ENCODE assay signal across 23 mouse cellular contexts in genomic region chr3:66102599-66102932, GRCm38 (mm10).
DNase-seq lines count a peak whose midpoint lies in the region; ATAC-seq lines count a peak whose summit lies in the region.
"Had no signal": no experiment of that assay in that cellular context is flagged by ENCODE, and none has a peak within 500 bp of the region (broad histone marks: within the 10 kb centered on the region; RNA-seq: fewer than 3 reads in every experiment).

No protein-coding gene starts in this region.

- no peak overlapping the region for H3K9ac ChIP-seq in neural tube, embryonic 12.5 days
- no peak overlapping the region for H3K9ac ChIP-seq in neural tube, embryonic 15.5 days (replicated peaks)
- H3K9ac ChIP-seq in hindbrain, embryonic 13.5 days, result no peak overlapping the region
- no peak overlapping the region for H3K9ac ChIP-seq in midbrain, embryonic 13.5 days (replicated peaks)
- H3K9ac ChIP-seq: embryonic facial prominence, embryonic 15.5 days had no signal

- no peak overlapping the region for H3K4me3 ChIP-seq in neural tube, embryonic 12.5 days
- no peak overlapping the region for H3K4me3 ChIP-seq in neural tube, embryonic 15.5 days (replicated peaks)
- no peak overlapping the region for H3K4me3 ChIP-seq in hindbrain, embryonic 13.5 days
- H3K4me3 ChIP-seq in midbrain, embryonic 13.5 days (replicated peaks), result no peak overlapping the region
- H3K4me3 ChIP-seq: embryonic facial prominence, embryonic 15.5 days had no signal

- 84% methylated on average over 3 of the region's 3 CpGs for WGBS in neural tube, embryonic 12.5 days
- 69% methylated on average over 3 of the region's 3 CpGs for WGBS in neural tube, embryonic 15.5 days
- WGBS in hindbrain, embryonic 13.5 days, result 85% methylated on average over 3 of the region's 3 CpGs
- whole genome bisulfite sequencing in midbrain, embryonic 13.5 days, result 66% methylated on average over 3 of the region's 3 CpGs

- no peaks in the 10 kb centered on the region for H3K36me3 ChIP-seq in neural tube, embryonic 12.5 days
- H3K36me3 ChIP-seq in neural tube, embryonic 15.5 days, result no peaks in the 10 kb centered on the region
- H3K36me3 ChIP-seq in hindbrain, embryonic 13.5 days, result no peaks in the 10 kb centered on the region
- no peaks in the 10 kb centered on the region for H3K36me3 ChIP-seq in midbrain, embryonic 13.5 days
- H3K36me3 ChIP-seq: embryonic facial prominence, embryonic 15.5 days had no signal

- H3K9me3 ChIP-seq in neural tube, embryonic 12.5 days, result no peaks in the 10 kb centered on the region
- H3K9me3 ChIP-seq in neural tube, embryonic 15.5 days (replicated peaks), result no peaks in the 10 kb centered on the region
- H3K9me3 ChIP-seq in hindbrain, embryonic 13.5 days, result no peaks in the 10 kb centered on the region
- no peaks in the 10 kb centered on the region for H3K9me3 ChIP-seq in midbrain, embryonic 13.5 days
- H3K9me3 ChIP-seq: embryonic facial prominence, embryonic 15.5 days had no signal

- no peaks in the 10 kb centered on the region for H3K27me3 ChIP-seq in neural tube, embryonic 12.5 days (replicated peaks)
- H3K27me3 ChIP-seq in neural tube, embryonic 15.5 days (replicated peaks), result no peaks in the 10 kb centered on the region
- no peaks in the 10 kb centered on the region for H3K27me3 ChIP-seq in hindbrain, embryonic 13.5 days
- no peaks in the 10 kb centered on the region for H3K27me3 ChIP-seq in midbrain, embryonic 13.5 days
- H3K27me3 ChIP-seq: CH12.LX; embryonic facial prominence, embryonic 15.5 days had no signal

- H3K4me2 ChIP-seq in neural tube, embryonic 12.5 days (replicated peaks), result no peak overlapping the region
- no peak overlapping the region for H3K4me2 ChIP-seq in neural tube, embryonic 15.5 days
- no peak overlapping the region for H3K4me2 ChIP-seq in hindbrain, embryonic 13.5 days
- H3K4me2 ChIP-seq in midbrain, embryonic 13.5 days (replicated peaks), result no peak overlapping the region
- H3K4me2 ChIP-seq: embryonic facial prominence, embryonic 15.5 days; heart, embryonic 11.5 days; liver, embryonic 11.5 days had no signal

- H3K4me1 ChIP-seq in neural tube, embryonic 12.5 days, result no peaks in the 10 kb centered on the region
- no peaks in the 10 kb centered on the region for H3K4me1 ChIP-seq in neural tube, embryonic 15.5 days
- H3K4me1 ChIP-seq in hindbrain, embryonic 13.5 days (replicated peaks), result peaks cover 8% of the 10 kb centered on the region; the same call in 1 of the 2 replicates
- peaks cover 9% of the 10 kb centered on the region; the same call in 1 of the 2 replicates for H3K4me1 ChIP-seq in midbrain, embryonic 13.5 days (replicated peaks)

- peak; percentile 42; the same call in 1 of the 2 replicates for ATAC-seq in neural tube, embryonic 12.5 days (ENCODE audit: low FRiP score, low read depth)
- ATAC-seq in neural tube, embryonic 15.5 days (ENCODE audit: low FRiP score), result no peak; the same call in 1 of the 2 replicates
- ATAC-seq in hindbrain, embryonic 13.5 days (ENCODE audit: low FRiP score), result peak; percentile 23; the same call in 1 of the 2 replicates
- peak; percentile 51 for ATAC-seq in midbrain, embryonic 13.5 days
- ATAC-seq: inflammation-experienced regulatory T-cells, adult 6 months had no signal

- no peak for DNase-seq in heart, adult 18-20 months
- DNase-seq in lung, postnatal 25 days (ENCODE audit: low spot score), result no peak
- DNase-seq in kidney, postnatal 10 days, result no peak
- DNase-seq: cerebellum, adult 2 months; cerebellum, postnatal 36 days; heart, postnatal 14 days; kidney, adult 2 months; kidney, postnatal 36 days; layer of hippocampus, adult 9-11 months; lung, adult 2 months; lung, postnatal 36 days; right cerebral cortex, postnatal 25 days; thymus, adult 18-20 months; thymus, postnatal 4 days had no signal

- H3K27ac ChIP-seq in neural tube, embryonic 12.5 days, result no peak overlapping the region
- no peak overlapping the region for H3K27ac ChIP-seq in neural tube, embryonic 15.5 days (replicated peaks)
- H3K27ac ChIP-seq in hindbrain, embryonic 13.5 days, result peak overlapping the region; percentile 45
- peak overlapping the region; percentile 79 for H3K27ac ChIP-seq in midbrain, embryonic 13.5 days
- H3K27ac ChIP-seq: embryonic facial prominence, embryonic 15.5 days had no signal

Comparison
In these comparisons a context has a peak if more than half of its experiments do, and no peak if none do; other contexts are left out.
1. H3K27ac ChIP-seq: peak in hindbrain, embryonic 13.5 days (single experiment) and midbrain, embryonic 13.5 days (single experiment); none in neural tube, embryonic 12.5 days (single experiment) and neural tube, embryonic 15.5 days (single experiment).